Mouse (Mus musculus) monocyte, adult 2 months (primary cell): ENCODE data around the gene Scel.
A peak's percentile ranks its signal among the peaks of the same experiment; 100 is the strongest.
"Not testable (repeated sequence)": the region's sequence is repeated elsewhere in the genome, so short reads cannot be mapped to it uniquely, and the experiment has no call there.

Experiments used
- DNase-seq, 2 experiments: peaks; one replicate each; pipeline ENCODE4 v3.0.0; 2022; ENCODE audit warnings: low spot score in 2 of 2, low read depth in 1 of 2

Gene Scel

DNA sequence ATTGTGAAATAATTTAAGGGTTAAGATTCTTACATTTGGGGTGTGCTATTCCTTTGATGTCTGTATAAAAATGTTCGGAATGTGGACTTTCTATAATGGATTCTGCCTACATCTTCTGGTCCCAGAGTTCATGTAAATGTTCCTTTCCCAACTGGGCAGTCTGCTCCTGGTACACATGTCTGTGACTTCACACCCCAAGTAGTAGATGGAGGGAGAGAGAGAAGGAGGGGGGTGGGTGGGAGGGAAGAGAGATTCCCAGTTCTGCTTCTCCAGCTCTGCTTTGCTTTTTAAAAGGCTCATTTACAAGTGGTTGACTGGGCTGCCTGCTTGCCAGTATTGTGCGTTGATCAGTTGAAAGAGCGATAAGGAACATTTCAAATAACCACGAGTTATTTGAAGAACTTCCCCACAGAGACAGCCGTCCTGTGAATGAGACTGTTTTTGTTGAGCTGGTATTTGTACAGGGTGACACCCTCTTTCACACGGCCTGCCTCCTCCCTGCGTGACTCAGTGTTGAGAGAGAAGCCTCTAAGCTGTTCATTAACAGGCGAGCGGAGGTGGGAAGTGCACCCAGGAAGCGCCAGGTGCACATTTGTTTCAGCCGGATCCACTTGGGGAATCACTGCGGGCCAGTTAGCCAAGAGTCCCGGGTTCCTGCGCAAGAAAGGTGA lies at the start of gene Scel:
Gene Scel, plus strand, starts transcription at position 541 of the 671 bp plus-strand sequence.
- DNase-seq = no peak

DNA sequence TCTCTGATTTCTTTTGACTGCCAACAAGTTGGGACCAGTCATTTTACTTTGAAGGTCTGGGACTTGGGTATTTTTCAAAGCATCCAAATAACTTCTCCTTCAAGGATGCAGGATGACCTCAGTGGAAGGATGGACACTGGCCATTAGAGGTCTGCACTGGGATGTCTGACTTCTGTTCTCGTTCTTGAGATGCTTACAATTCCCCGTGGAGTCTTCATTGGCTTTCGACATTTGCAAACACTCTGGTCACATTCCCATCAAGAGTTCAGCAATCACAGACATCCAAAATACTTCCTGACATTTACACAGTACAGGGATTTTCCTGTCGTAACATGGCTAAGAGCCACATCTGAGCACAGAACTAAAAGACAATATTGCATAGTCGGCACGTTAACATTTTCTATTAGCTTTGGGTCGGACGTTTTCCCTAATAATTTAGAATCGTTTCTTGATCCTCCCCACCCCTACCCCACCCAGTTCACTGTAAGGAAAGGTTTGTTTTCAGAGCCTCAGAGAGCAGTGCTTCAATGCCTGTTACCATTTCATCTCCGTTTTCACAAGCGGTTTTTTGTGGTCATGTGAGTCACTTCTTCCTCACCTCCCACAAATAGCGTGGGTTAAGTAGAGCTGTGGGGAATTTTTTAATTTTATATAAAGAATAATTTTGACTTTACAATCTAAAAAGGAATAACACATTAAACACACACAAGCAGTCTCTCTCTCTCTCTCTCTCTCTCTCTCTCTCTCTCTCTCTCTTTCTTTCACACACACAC lies 44.3 kb upstream of the Scel start:
- no peak for DNase-seq

DNA sequence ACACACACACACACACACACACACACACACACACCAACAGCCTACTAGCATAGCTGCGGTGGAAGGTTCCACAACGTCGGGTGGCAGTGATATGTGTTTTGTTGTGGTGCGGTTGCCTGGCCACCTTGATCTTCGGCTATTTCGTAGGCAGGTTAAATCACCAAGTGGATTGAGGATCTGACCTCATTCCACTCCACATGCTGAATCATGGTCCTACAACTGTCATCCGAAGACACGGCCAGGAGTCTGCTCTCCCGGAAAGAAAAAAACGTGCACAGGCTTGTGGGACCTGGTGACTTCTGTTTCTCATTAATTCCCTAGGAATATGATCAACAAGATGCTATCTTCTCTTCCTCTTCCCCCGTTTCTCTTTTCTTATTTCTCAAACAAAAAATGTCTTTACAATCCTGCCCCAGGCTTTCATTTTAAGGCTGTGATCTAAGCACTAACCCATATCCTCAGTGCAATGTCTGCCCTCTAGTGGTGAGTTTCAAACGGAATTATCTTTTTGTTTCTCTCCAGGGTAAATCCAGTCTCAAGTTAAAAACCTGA lies 43.6 kb upstream of the Scel start:
- peak; percentile 36 to 57 for DNase-seq

DNA sequence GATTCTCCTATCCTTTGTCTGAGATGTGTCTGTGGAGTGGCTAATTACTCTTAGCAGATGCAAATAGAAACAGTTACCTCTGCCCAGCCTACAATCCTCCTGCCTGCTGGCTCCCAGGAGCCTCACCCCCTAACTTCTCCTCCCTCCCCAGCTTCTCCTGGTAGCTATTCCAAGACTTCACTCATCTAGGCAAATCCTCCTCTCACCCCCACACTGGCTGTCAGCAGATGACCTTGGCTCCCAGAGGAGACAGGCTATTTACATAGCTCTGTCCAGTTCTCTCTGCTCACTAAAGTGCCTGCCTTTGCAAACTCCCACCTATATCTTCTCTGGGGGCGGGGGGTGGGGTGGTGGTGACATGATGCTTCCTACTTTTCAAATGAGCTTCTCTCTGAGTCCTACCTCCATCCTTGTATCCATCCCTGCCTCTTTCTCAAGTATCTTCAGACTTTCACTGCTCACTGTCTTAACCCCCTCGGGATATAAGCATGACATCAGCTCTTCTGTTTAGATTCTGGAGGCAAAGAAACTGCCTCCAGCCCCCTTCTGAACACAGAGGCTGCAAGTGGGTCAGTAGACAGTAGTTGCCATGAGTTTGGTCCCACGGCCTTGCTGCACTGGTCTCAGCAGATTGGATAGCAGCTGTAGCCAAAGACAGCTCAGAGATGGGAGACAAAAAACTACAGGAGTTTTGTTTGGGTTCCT lies 41.9 kb upstream of the Scel start:
- no peak for DNase-seq

DNA sequence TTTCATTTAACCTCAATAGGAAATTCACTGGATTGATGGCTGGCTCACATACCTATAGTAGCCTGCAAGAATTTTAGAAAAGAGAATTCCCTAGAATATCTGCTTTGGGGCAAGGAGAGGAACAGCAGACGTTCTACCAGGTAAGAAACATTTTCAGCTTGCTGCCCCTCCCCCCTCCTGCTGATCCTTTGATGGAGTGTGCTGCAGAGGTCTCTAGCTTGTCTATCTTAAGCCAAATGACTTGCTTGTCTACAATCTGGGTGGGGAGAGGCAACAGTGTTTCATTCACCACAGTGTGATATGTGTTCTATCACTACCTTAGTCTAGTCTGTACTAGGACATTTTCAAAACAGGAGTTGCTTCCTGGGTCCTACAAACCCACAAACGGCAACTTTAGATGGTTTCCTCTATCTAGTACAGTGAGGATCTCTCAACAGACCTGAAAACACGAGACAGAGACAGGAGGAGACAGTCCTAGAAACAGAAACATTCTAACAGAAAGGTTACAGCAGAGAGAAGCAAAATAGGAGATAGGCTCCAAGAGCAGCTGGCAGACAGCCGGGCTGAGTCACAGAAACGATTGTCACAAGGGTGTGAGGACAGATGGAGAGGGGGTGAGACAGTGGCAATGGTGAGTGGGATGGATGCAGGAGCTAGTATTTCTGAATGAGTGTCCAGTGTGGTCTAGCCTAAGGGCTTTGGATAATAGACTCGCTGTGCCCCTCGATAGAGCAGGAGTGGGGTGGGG lies 41.2 kb upstream of the Scel start:
- no peak for DNase-seq

DNA sequence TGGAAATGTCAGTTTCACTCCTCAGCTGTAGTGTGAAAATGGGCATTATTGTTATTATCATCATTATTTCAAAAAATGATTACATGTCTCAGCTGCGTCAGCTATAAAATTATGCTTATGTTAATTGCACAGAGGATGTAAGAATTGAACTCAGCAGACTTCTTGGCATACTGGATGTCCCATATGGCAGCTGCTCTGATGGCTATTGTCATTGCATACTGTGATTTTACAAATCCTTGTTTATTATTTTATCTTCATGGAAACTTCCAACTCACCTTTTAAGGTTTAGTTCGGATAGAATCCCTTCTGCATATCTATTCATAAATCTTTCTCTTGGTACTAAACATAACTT lies 40.6 kb upstream of the Scel start:
- DNase-seq = no peak

DNA sequence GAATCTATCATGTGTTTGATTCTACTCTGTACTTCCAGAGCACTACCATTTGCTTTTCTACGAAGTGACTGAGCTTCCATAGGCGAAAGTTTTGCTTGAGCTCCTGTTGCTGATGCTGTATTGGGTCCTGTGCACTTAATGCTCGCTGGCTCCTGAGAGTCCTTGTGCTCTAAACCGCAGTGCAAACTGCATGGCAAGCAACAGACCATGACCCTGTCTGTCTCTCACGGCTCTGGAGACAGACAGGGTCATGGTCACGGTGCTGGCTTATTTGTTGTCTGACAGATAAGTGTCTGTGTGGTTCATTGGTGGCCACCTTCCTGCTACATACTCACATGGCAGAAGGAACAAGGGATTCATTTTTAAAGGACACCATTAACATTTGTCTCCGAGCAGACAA lies 37.8 kb upstream of the Scel start:
- no peak for DNase-seq

DNA sequence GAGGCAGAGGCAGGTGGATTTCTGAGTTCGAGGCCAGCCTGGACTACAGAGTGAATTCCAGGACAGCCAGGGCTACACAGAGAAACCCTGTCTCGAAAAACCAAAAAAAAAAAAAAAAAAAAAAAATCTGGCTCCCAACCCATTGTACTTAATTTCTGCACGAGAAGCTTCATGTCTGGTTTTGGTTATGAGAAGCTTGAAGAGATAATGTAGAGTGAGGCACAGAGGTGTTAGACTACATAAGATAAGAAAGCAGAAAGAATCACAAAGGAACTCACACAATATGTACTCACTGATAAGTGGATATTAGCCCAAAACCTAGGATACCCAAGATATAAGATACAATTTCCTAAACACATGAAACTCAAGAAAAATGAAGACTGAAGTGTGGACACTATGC lies 36.9 kb upstream of the Scel start:
- not testable (repeated sequence) for DNase-seq

DNA sequence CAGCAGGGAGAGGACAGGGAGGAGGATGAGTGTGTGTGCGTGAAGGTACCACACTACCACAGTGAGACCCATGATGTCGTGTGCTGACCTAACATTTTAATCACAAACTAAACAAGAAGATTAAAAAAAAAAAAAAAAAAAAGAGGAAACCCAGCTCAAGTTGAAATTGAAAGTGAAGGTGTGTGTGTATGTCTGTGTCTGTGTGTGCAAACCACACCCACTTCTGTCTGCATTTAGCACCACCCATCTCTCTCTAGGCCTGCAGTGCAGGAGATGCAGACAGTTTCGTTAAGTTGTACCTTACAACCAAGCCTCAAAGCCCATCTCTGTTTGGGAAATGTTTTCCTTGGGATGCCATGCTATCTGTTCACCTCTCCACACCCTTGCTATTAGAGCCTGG lies 35.9 kb upstream of the Scel start:
- no peak for DNase-seq

DNA sequence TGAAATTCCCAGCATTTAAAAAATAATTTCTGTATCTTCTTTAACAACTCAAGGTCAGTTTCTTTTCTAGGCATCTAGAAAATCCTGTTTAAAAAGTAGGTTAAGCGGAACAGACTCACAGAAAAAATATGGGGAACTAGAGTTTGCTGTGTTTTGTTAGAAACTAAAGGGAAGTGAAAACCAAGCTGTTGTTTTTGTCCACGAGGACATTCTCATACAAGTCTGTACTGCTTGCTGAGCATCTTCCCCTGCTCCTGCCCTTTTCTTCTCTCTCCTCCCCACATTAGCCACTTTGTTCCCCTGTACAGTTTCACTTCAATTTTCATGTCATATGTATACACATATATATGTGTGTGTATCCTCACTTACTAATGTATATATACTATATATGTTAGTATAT lies 35.2 kb upstream of the Scel start:
- peak in 1 of 2 experiments; percentile 36 for DNase-seq

DNA sequence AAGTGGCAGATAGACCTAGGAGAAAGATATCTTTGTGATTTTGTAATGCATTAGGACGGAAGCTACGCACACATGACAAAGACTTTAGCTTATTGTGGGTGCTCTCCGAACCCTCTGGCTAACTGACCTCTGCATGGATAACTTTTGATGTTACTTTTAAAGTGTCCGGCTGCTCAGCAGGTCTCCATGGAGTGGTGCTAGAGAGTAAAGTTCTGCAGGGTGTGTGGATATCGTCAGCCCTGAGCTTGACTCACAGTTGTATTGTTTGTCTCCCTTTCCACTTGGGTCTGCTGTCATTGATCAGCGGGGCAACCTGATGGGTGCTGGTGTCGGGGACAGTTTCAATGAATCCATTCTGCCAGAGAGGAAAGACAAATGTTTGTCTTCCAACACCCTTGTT lies 33.7 kb upstream of the Scel start:
- DNase-seq = no peak

DNA sequence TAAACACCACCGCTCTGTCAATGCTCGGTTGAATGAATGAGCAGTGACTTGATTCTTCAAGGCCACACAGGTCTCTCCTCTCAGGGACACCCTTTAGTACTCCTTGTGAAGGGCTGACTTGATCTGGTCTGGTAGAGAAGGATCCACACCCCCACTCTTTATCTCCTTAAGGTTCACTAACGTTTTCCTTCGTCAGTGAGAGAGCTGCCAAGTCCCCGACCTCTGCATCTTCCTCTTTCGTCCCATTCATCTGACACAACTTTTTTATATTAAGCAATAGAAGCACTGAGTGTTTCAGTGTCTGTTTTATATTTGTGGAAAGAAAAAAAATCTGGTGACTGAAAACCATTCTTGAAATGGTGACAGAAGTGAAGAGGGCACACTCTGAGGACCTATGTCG lies 31.6 kb upstream of the Scel start:
- no peak for DNase-seq

DNA sequence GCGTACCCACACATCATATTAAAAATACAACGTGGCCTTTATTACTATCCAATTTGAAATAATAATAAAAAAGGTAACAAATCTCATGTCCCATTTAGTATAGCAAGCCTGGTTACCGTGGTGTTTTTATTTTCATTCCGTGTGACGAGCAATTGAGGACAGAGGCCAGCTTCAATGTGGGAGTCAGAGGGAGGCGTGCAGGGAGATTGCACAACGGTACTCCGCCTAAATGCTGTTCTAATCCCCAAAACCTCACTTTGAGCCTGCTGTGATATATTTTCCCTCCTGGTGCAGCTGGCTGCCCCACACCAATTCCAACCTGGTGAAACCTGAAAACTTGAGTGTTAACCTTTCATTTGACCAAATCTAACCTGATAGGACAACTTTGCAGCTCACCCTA lies 27.5 kb upstream of the Scel start:
- no peak for DNase-seq

DNA sequence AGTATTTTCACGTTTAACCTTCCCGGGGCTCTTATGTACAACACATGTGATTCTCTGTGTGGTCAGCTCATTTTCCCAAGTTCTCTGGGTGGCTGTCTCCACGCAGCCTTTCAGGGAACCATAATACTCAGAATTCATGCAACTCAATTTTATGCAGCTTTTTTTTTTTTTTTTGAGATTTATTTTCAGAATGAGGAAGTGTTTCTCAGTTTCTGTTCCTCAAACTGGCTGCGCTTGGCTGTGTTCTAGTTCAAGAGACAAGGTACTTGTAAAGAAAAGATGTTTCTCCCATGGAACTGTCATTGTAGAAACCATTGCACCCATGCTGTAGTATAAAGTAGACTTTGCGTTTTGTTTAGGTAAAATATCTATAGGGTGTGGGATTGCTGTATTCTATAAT lies 26.2 kb upstream of the Scel start:
- no peak for DNase-seq

DNA sequence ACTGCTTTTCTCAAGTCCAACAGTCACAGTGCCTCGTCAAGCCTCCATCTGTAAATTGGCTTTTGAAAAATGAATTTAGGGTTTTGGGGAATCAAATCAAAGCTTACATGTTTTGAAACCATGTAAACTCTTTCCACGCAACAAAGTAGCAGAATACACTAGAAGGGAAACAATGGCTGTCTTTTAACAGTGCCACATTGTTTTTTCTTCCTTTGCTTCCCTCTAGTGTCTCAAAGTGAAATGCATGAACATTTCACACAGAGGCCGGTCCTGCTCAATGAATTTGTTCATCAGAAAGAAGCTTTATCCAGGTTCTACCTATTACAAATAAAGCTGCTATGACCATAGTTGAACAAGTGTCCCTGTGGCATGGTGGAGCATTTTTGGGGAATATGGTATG lies 24.5 kb upstream of the Scel start:
- no peak for DNase-seq

DNA sequence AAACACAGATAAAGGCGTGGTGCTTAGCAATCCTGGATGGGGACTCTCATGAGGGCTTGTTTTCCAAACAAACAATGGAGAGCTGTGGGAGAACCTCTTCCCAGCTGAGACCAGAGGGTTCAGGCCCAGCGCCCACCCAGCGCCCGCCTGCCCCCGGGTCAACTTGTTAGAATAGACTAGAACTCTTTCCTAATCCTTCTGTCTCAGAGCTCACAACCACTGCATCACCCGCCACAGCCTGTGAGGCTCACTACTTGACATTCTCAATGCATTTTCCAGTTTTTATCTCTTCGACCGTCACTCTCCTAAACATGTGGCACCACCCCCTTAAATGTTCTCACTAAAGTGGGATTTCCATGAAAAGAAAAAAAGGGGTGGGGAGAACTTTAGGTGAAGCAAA lies 14.9 kb upstream of the Scel start:
- DNase-seq = no peak

DNA sequence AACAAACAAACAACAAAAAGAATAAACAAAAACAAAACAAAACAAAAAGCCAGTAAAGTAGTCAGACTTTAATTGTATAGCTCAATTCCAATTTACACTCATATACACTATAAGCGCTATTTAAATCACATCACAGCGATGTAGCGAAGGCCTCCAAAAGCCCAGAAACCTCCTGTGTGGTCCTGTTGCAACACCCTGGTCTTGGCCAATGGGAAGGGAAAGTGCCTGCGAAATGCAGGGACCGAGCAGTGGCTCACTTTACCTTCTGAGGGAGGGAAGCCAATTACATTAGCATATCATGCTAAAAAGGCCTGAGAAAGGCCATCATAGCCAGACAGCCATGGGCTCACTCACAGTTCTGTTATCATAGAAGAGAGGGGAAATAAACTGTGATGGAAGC lies 14.5 kb upstream of the Scel start:
- DNase-seq = no peak

DNA sequence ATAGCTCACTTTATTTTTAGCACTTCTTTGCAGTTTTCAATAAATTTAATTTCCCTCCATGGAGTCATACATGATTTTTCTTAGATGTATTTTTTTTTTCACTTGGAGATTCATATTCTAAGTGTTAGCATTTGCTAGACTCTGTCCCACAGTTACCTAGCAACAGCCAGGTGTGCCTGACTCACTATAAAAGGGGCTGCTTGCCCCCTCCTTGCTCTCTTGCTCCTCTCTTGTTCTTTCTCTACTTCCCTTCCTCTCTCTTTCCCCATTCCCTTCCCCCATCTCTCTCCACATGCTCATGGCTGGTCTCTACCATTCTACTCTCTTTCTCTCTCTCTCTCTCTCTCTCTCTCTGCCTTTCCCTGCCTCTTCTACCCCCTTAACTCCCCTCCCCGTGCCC lies 14.1 kb upstream of the Scel start:
- no peak for DNase-seq

DNA sequence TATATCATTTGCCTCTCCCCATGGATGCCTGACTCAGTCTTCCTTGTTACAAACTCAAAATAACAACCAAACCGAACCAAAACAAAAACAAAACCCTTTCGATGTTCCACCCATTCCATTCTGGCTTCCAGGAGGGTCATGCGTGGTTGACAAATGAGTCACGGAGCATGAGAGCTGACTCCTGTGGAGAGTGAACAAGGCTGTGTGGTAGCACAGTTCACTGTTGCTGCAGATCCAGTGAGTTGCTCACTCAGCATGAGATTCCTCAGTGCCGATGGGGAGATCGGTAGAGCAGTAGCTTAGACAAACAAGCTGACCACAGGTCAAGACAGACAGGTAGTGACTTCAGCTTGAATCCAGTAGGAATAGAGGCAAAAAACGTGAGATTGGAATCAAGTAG lies 12.8 kb upstream of the Scel start:
- no peak for DNase-seq

DNA sequence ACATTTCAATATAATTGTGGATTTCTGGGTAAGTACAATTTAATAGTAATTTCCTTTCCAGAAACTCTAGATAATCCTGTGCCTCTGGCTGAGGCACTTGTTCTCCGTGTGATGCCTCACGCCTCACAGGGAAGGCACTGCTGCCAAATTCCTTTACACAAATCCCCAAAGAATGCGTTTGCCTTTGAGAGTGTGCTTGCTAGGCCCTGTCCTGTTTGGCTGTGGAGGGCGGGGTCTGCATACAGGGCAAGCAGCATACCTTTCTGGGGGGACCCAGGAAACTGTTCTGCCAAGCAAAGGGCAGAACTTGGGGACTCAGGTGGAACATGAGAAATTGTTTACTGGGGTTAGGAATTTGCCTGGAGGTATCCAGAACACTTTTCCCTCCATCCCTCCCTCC lies 12.2 kb upstream of the Scel start:
- DNase-seq = no peak

DNA sequence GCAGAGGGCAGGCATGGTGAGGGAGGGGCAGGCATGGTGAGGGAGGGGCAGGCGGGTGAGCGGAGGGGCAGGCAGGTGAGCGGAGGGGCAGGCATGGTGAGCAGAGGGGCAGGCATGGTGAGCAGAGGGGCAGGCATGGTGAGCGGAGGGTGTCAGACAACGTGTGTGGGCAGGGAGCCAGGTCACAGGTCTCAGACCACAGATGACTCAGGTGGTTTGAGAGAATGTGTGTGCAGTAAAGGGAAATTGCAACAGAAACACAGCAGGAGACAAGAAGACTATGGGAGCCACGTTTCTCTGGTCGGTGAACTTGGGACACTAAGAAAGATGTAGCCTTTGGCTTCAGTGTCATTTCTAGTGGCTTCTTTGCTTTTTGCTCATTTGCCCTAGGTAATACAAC lies 8.6 kb upstream of the Scel start:
- no peak for DNase-seq
